Mouse (Mus musculus): ENCODE measurements around the gene Zfhx2.
A peak's percentile ranks its signal among the peaks of the same experiment; 100 is the strongest.

Zfhx2 gene

GRCm38 (mm10) chr14:55092011-55092577 lies at the start of gene Zfhx2:
Zfhx2 (minus strand) TSS chr14:55092324.
- DNase-seq (ENCODE audit: low spot score in 2 of 2) = peak; percentile 96 to 97

- DNase-seq (ENCODE audit: low spot score in 2 of 2) = no peak
These were observed 47.2 kb upstream of the Zfhx2 start for GRCm38 (mm10) chr14:55139313-55139712.

DNA sequence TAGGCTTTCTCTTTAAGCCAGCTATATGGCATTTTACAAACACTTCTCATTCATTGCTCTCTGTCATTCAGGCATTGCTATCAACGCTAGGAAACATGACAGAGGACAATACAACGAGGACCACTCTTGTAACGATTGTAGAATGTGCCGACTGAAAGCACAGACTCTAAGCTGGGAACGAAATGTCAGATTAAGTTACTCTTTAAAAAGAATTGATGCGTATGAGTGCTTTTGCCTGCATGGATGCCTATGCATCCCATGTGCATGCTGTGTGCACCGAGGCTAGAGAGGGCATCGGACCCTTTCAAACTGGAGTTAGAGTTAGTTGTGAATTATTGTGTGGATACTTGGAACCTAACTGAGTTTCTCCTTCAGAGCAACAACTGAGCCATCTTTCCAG lies 43.6 kb upstream of the Zfhx2 start:
- DNase-seq (ENCODE audit: low spot score in 2 of 2) = no peak

DNA sequence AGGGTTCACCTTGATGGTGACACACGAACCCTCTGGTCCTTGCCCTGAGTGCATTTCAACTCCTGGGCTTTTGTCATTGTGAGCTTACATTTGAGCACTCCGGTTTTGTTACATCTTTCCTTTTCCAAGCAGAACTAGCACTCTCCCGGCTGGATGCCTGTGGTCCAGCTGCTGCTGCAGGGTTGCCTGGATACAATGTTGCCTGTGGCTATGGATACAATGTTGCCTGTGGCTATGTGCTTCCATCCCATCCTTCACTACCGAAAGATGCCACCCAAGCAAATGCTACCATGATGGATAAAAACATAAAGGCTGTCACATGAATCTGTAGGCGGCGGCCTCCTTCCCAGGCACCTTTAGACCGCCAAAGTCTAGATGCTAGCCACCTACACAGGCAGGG lies 34.4 kb upstream of the Zfhx2 start:
- DNase-seq (ENCODE audit: low spot score in 2 of 2) = peak; percentile 60 to 74

GRCm38 (mm10) chr14:55125711-55126110 lies 33.6 kb upstream of the Zfhx2 start:
- no peak for DNase-seq (ENCODE audit: low spot score in 2 of 2)

GRCm38 (mm10) chr14:55122359-55122758 lies 30.2 kb upstream of the Zfhx2 start:
- DNase-seq (ENCODE audit: low spot score in 2 of 2) = no peak

DNA sequence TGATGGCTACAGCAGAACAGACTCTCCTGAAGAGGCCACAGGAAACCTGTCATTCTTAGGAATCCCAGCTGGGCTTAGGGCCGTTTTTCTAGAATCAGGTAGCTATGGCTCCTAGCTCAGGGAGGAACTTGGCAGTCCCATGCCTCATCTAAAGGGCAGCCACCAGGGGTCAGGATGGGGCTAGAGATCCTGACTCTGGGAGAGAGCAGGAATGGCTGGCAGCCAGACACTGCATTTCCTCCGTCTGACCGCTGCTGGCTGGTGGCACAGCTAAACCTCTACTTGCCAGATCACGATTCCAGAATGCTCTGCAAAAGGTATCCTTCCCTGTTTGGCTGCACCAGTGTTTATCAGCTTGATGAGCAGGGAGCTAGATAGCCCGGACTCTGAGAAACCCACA lies 29.8 kb upstream of the Zfhx2 start:
- DNase-seq (ENCODE audit: low spot score in 2 of 2) = peak; percentile 79 to 83

DNA sequence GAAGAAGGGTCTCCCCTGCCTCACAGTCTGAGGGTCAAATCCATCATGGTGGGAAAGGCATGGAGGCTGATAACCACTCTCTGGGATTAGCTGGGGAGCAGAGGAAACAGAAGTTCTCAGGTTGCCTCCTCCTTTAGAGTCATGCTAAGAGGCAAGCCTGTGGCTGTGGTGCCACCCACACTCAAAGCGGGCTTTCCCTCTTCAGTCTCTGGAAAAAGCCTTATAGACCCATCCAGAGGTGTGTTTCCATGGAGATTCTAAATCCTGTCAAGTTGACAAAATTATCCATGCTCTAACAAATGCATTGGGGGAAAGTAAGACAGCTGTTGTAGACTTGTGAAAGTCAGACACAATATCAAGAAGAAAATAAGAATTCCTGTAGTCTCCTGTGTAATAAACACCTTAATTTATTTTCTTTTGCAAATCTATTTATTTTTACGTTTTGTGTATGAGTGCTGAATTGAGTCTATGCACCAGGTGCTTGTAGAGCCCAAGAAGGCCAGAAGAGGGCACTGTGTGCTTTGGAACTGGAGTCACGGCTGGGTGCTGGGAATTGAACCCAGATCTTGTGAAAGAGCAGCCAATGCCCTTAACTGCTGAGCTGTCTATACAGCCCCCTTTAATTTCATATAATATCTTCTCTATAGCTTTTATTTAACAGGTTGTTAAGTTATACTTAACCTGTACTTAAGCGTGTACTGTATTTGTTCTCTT lies 27.5 kb upstream of the Zfhx2 start:
- no peak for DNase-seq (ENCODE audit: low spot score in 2 of 2)

- DNase-seq (ENCODE audit: low spot score in 2 of 2) = peak in 1 of 2 experiments; percentile 55
These were observed 26.7 kb upstream of the Zfhx2 start for GRCm38 (mm10) chr14:55118852-55119251.

- peak; percentile 86 to 90 for DNase-seq (ENCODE audit: low spot score in 2 of 2)
These were observed 24.5 kb upstream of the Zfhx2 start, which contains the start of gene Jph4 for GRCm38 (mm10) chr14:55116425-55117200. Jph4 (minus strand) TSS chr14:55116935.

- peak; percentile 47 to 59 for DNase-seq (ENCODE audit: low spot score in 2 of 2)
These were observed 23.7 kb upstream of the Zfhx2 start for GRCm38 (mm10) chr14:55115846-55116245.

- peak; percentile 79 to 82 for DNase-seq (ENCODE audit: low spot score in 2 of 2)
These were observed 22.9 kb upstream of the Zfhx2 start for GRCm38 (mm10) chr14:55114759-55115701.

GRCm38 (mm10) chr14:55113975-55114645 lies 22.0 kb upstream of the Zfhx2 start:
- DNase-seq (ENCODE audit: low spot score in 2 of 2) = peak; percentile 54 to 61

DNA sequence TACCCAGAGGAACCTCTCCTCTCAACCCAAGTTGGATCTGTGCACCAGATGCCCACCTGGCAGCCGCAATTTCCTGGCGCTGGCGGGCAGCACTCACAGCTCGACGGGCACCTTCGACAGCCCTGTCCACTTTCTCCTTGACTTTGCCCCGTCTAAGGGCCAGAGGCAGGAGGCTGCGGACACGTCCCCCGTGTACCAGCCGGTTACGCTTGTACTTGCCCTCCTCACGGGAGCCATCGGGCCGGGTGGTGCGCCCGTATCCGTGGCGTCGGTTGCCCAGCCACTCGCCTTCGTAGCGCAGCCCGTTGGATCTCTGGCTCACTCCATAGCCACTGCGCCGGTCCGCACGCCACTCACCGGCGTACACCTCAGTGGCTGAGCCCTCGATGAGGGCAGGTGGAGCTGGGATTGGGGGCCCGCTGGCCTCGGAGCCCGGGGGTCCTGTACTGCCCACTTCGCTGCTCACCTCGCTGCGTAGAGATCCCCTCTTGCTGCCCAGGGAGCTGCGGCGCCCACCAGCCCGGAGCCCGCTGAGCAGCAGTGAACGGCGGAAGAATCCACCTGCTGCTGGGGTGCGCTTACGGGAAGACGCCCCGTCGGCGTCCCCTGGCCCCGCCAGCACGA lies 21.3 kb upstream of the Zfhx2 start:
- DNase-seq (ENCODE audit: low spot score in 2 of 2) = peak; percentile 40 to 54

DNA sequence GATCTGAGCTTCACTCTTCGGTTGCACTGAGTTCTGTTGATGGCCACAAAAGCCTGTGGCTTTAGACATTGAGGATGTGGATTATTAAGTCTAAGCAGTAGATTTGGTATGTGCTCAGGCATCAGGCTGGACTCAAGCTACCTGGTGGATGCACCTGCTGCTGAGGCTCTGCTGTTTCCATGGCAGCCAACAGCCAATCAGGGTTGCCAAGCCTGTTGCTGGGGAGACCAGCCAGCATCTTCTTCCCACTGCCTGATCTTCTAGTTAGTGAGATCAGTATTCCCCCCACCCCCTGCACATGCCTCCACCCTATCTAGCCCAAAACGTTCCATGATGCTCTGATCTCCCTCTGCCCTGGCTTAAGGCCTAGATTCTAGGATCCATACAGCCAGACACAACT lies 19.6 kb upstream of the Zfhx2 start:
- peak; percentile 84 to 91 for DNase-seq (ENCODE audit: low spot score in 2 of 2)

DNA sequence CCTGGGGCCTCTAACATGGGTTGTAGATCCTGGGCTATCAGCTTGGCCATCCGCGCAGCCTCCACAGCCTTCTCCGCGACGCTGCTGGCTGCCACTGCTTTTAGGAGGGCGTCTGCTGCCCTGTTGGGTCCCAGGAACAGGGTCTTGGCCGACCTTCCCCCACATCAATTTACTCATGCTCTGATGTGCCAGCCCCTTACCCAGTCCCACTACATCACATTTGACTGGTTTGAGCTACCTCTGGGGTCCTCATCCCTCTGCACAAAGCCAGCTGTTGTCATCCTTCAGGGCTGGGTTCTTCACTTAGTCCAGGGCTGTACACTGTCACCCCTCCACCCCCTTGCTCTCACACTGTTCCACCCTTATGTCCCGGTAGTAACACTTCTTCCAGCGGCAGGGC lies 18.0 kb upstream of the Zfhx2 start:
- DNase-seq (ENCODE audit: low spot score in 2 of 2) = peak; percentile 34 to 48

GRCm38 (mm10) chr14:55109048-55109873 lies 17.1 kb upstream of the Zfhx2 start:
- DNase-seq (ENCODE audit: low spot score in 2 of 2) = peak; percentile 59 to 77

GRCm38 (mm10) chr14:55108202-55108870 lies 16.2 kb upstream of the Zfhx2 start:
- peak; percentile 89 to 94 for DNase-seq (ENCODE audit: low spot score in 2 of 2)

- DNase-seq (ENCODE audit: low spot score in 2 of 2) = no peak
These were observed 14.9 kb upstream of the Zfhx2 start for GRCm38 (mm10) chr14:55106990-55107389.
